ENCODE assay signal across 26 mouse cellular contexts in genomic region chr15:25794123-25794522, GRCm38 (mm10). TPM values are rescaled to one million over a fixed set of nuclear protein-coding genes. Genes with fewer than 3 reads are reported as not detected.
A peak's percentile ranks its signal among the peaks of the same experiment; 100 is the strongest.
DNase-seq lines count a peak whose midpoint lies in the region; ATAC-seq and TF ChIP-seq lines count a peak whose summit lies in the region.
"Had no signal": no experiment of that assay in that cellular context is flagged by ENCODE, and none has a peak within 500 bp of the region (broad histone marks: within the 10 kb centered on the region; RNA-seq: fewer than 3 reads in every experiment).

No protein-coding gene starts in this region.

- H3K79me3 ChIP-seq in C2C12 (ENCODE audit: low read depth): no peaks in the 10 kb centered on the region

- H3K79me2 ChIP-seq in C2C12 (ENCODE audit: control insufficient read depth, insufficient read depth): no peaks in the 10 kb centered on the region

- no peak for DNase-seq in frontal cortex, adult 2 months (ENCODE audit: extremely low spot score in 1 of 2, low spot score in 1 of 2)
- DNase-seq in embryo, embryonic 11 days: peak; percentile 44
- DNase-seq in mesoderm, embryonic 11.5 days (ENCODE audit: low read depth, low spot score): peak; percentile 71
- DNase-seq in gastrocnemius, postnatal 25 days: no peak
- DNase-seq: cerebellum, adult 2 months; cerebellum, postnatal 25 days; kidney, adult 9 months; kidney, postnatal 25 days; lung, embryonic 14.5 days; lung, postnatal 36 days; right cerebral cortex, adult 18-20 months; thymus, adult 2 months; thymus, postnatal 4 days had no signal

- ATAC-seq in frontal cortex, adult (ENCODE audit: low TSS enrichment): peak; percentile 72
- no peak for ATAC-seq in granulocyte monocyte progenitor cell, adult 5-6 weeks (replicated peaks; ENCODE audit: poor library complexity, severe bottlenecking)
- ATAC-seq: forebrain, embryonic 16.5 days; hindbrain, postnatal 0 days; intestine, embryonic 16.5 days; midbrain, embryonic 15.5 days had no signal

- TF ChIP-seq CTCF in C2C12 (IDR thresholded peaks at IDR 0.05; ENCODE audit: control insufficient read depth, insufficient read depth, insufficient read length): no peak

- H3K27me3 ChIP-seq in C2C12 (ENCODE audit: control insufficient read depth, insufficient read depth, insufficient read length): no peaks in the 10 kb centered on the region
- H3K27me3 ChIP-seq: limb, embryonic 15.5 days; megakaryocyte, embryonic 14.5 days; midbrain, embryonic 15.5 days; neural tube, embryonic 15.5 days; stomach, embryonic 15.5 days had no signal

- H3ac ChIP-seq in C2C12 (ENCODE audit: control insufficient read depth, insufficient read length, low read depth): peak overlapping the region; percentile 3

- peaks cover 97% of the 10 kb centered on the region for H3K36me3 ChIP-seq in C2C12 (ENCODE audit: control insufficient read depth, insufficient read depth)
- H3K36me3 ChIP-seq: neural tube, embryonic 15.5 days had no signal

- no peak overlapping the region for H3K4me3 ChIP-seq in C2C12 (ENCODE audit: insufficient read depth, poor library complexity, severe bottlenecking)
- H3K4me3 ChIP-seq: forebrain, embryonic 10.5 days; heart, embryonic 10.5 days; limb, embryonic 15.5 days; megakaryocyte, embryonic 14.5 days; midbrain, embryonic 15.5 days; neural tube, embryonic 15.5 days; stomach, embryonic 15.5 days had no signal

TF ChIP-seq in C2C12, 6 proteins besides CTCF, POLR2A, EP300 and RAD21:
- peak; percentile 70 for TF ChIP-seq USF1 (IDR thresholded peaks at IDR 0.05; ENCODE audit: low read depth)
- TF ChIP-seq MYOG (IDR thresholded peaks at IDR 0.05; ENCODE audit: control insufficient read depth, extremely low read depth, insufficient read length): no peak

RNA-seq across cellular contexts. Expression of gene Retreg1, which starts 48.9 kb away (rescaled TPM):
- polyA plus RNA-seq in frontal cortex, adult 2 months (2012; rRNA removed): 21.8 and 24.5 TPM in 2 replicates
- polyA plus RNA-seq in C2C12 (2012; fragmentation: generic; extraction: Trizol): 32.8 TPM
- total RNA-seq in gastrocnemius, postnatal 25 days (2021): 100 to 1,000 TPM in 1 of 2 experiments, 10 to 100 TPM in 1; 77.9 to 145 TPM
- 15.5 and 23.1 TPM in 2 replicates for total RNA-seq in granulocyte monocyte progenitor cell, adult 5-6 weeks (2014; fragmentation: Nextera tagmentation)
- total RNA-seq in granulocyte monocyte progenitor cell, adult 5-6 weeks (2017): 30.4 and 37.6 TPM in 2 replicates

Comparison
In these comparisons a context has a peak if more than half of its experiments do, and no peak if none do; other contexts are left out.
1. DNase-seq: peak in embryo, embryonic 11 days (single experiment) and mesoderm, embryonic 11.5 days (single experiment); none in frontal cortex, adult 2 months (0 of 2) and gastrocnemius, postnatal 25 days (single experiment).